Mouse (Mus musculus): ENCODE measurements around the gene Mpp1. TPM values are rescaled to one million over a fixed set of nuclear protein-coding genes. Genes with fewer than 3 reads are reported as not detected.

Gene Mpp1
- total and polyA plus RNA-seq, 3 experiments = 14.3 to 263 (median 54.1) TPM

- no peaks in the 10 kb centered on the region for H3K9me3 ChIP-seq (replicated peaks; ENCODE audit: insufficient read depth, low read length)
- H3K27me3 ChIP-seq (ENCODE audit: control insufficient read depth in 1 of 2, insufficient read depth in 2 of 2, low read length in 2 of 2) = no peaks in the 10 kb centered on the region
- no peak overlapping the region for H3K4me3 ChIP-seq (ENCODE audit: control insufficient read depth in 1 of 2, insufficient read depth in 1 of 2, low read depth in 2 of 2, low read length in 2 of 2)
- no peaks in the 10 kb centered on the region for H3K79me2 ChIP-seq (ENCODE audit: control insufficient read depth, insufficient read depth, low read length, poor library complexity)
- H3K36me3 ChIP-seq (ENCODE audit: control insufficient read depth in 1 of 2, insufficient read depth in 2 of 2, low read length in 2 of 2) = no peaks in the 10 kb centered on the region
- H3K27ac ChIP-seq (ENCODE audit: control insufficient read depth, low read depth, low read length) = no peak overlapping the region
- H3K4me1 ChIP-seq (ENCODE audit: control insufficient read depth in 1 of 2, insufficient read depth in 2 of 2, low read length in 2 of 2) = no peaks in the 10 kb centered on the region
- no peak overlapping the region for H3K9ac ChIP-seq (ENCODE audit: control insufficient read depth, low read depth, low read length, poor library complexity, severe bottlenecking)
- peak; percentile 15; the same call in 1 of the 2 replicates for TF ChIP-seq RAD21 (IDR thresholded peaks at IDR 0.05; ENCODE audit: low read depth, low read length)
- peak; percentile 65; the same call in 1 of the 2 replicates for TF ChIP-seq TBP (IDR thresholded peaks at IDR 0.05; ENCODE audit: low read depth, low read length)
- no peak for TF ChIP-seq MEF2A (IDR thresholded peaks at IDR 0.05; ENCODE audit: extremely low read depth, insufficient replicate concordance, low read depth, low read length, poor library complexity, severe bottlenecking)
- TF ChIP-seq BHLHE40 (IDR thresholded peaks at IDR 0.05; ENCODE audit: borderline replicate concordance, low read depth, low read length) = no peak
- TF ChIP-seq ZKSCAN1 (IDR thresholded peaks at IDR 0.05; ENCODE audit: low read depth, low read length) = no peak
- peak in 1 of 3 experiments; percentile 40; a peak in 3 of 6 replicates for TF ChIP-seq CTCF (IDR thresholded peaks at IDR 0.05 in 2 of 3, conservative IDR thresholded peaks at IDR 0.05 in 1 of 3; ENCODE audit: control insufficient read depth in 1 of 3, insufficient read depth in 1 of 3, low read depth in 2 of 3, low read length in 3 of 3, poor library complexity in 1 of 3, severe bottlenecking in 1 of 3)
- peak; percentile 43 for DNase-seq (ENCODE audit: low read depth, low spot score)
These were observed 45.2 kb downstream of the Mpp1 start for GRCm38 (mm10) chrX:75085654-75086053.

- Histone ChIP-seq H3K27ac (ENCODE audit: control insufficient read depth, low read depth, low read length) (peak within 1 kb of the TSS; percentile 47), H3K4me1 (ENCODE audit: control insufficient read depth in 1 of 2, insufficient read depth in 2 of 2, low read length in 2 of 2) (no peaks in the 10 kb centered on the region)
- no peak for TF ChIP-seq RAD21 (IDR thresholded peaks at IDR 0.05; ENCODE audit: low read depth, low read length)
- no peak for TF ChIP-seq GABPA (IDR thresholded peaks at IDR 0.05; ENCODE audit: low read depth, low read length)
- no peak for TF ChIP-seq BHLHE40 (IDR thresholded peaks at IDR 0.05; ENCODE audit: borderline replicate concordance, low read depth, low read length)
- TF ChIP-seq MAX (IDR thresholded peaks at IDR 0.05; ENCODE audit: low read length) = no peak
- TF ChIP-seq MYC (IDR thresholded peaks at IDR 0.05; ENCODE audit: low read depth, low read length) = no peak
- TF ChIP-seq USF1 (IDR thresholded peaks at IDR 0.05; ENCODE audit: low read depth, low read length) = no peak
- TF ChIP-seq SIN3A (IDR thresholded peaks at IDR 0.05; ENCODE audit: low read length) = no peak
- TF ChIP-seq POLR2AphosphoS2 (IDR thresholded peaks at IDR 0.05; ENCODE audit: low read length) = no peak
- no peak for TF ChIP-seq ZC3H11A (IDR thresholded peaks at IDR 0.05; ENCODE audit: low read depth, low read length)
- TF ChIP-seq ZKSCAN1 (IDR thresholded peaks at IDR 0.05; ENCODE audit: low read depth, low read length) = no peak
- no peak for TF ChIP-seq KAT2A (conservative IDR thresholded peaks at IDR 0.05; ENCODE audit: low read depth, low read length)
- TF ChIP-seq ZNF384 (IDR thresholded peaks at IDR 0.05; ENCODE audit: low read depth, low read length) = no peak
- no peak for TF ChIP-seq HCFC1 (IDR thresholded peaks at IDR 0.05; ENCODE audit: low read depth, low read length)
- TF ChIP-seq RCOR1 (IDR thresholded peaks at IDR 0.05; ENCODE audit: low read depth, low read length) = no peak
- TF ChIP-seq TCF12 (IDR thresholded peaks at IDR 0.05; ENCODE audit: low read depth, low read length) = no peak
- TF ChIP-seq CTCF (IDR thresholded peaks at IDR 0.05 in 2 of 3, conservative IDR thresholded peaks at IDR 0.05 in 1 of 3; ENCODE audit: control insufficient read depth in 1 of 3, insufficient read depth in 1 of 3, low read depth in 2 of 3, low read length in 3 of 3, poor library complexity in 1 of 3, severe bottlenecking in 1 of 3) = no peak
These were observed 45.9 kb downstream of the Mpp1 start, which contains the start of gene Gab3 for GRCm38 (mm10) chrX:75084774-75085508. TSS of gene Gab3 (minus strand) at chrX:75085458.

More at GRCm38 (mm10) chrX:75084774-75085508, 45.9 kb downstream of the Mpp1 start, which contains the start of gene Gab3:
- H3K27me3 ChIP-seq (ENCODE audit: control insufficient read depth in 1 of 2, insufficient read depth in 2 of 2, low read length in 2 of 2) = no peaks in the 10 kb centered on the region
- no peaks in the 10 kb centered on the region for H3K9me3 ChIP-seq (replicated peaks; ENCODE audit: insufficient read depth, low read length)
- no peaks in the 10 kb centered on the region for H3K36me3 ChIP-seq (ENCODE audit: control insufficient read depth in 1 of 2, insufficient read depth in 2 of 2, low read length in 2 of 2)
- H3K79me2 ChIP-seq (ENCODE audit: control insufficient read depth, insufficient read depth, low read length, poor library complexity) = no peaks in the 10 kb centered on the region
- DNase-seq (ENCODE audit: low read depth, low spot score) = peak; percentile 88
- peak within 1 kb of the TSS; percentile 90 to 92 for H3K4me3 ChIP-seq (ENCODE audit: control insufficient read depth in 1 of 2, insufficient read depth in 1 of 2, low read depth in 2 of 2, low read length in 2 of 2)
- H3K9ac ChIP-seq (ENCODE audit: control insufficient read depth, low read depth, low read length, poor library complexity, severe bottlenecking) = peak within 1 kb of the TSS; percentile 70

Data from MEL (cell line).